In genomic region chr10:24777916-24778642, GRCm38 (mm10) we compare ENCODE assay signal across 10 mouse cellular contexts.
DNase-seq lines count a peak whose midpoint lies in the region; ATAC-seq lines count a peak whose summit lies in the region.
"Had no signal": no experiment of that assay in that cellular context is flagged by ENCODE, and none has a peak within 500 bp of the region (broad histone marks: within the 10 kb centered on the region; RNA-seq: fewer than 3 reads in every experiment).

No protein-coding gene starts in this region.

- H3K4me1 ChIP-seq in heart, embryonic 13.5 days, result no peaks in the 10 kb centered on the region

- no peaks in the 10 kb centered on the region for H3K9me3 ChIP-seq in heart, embryonic 13.5 days
- H3K9me3 ChIP-seq: lung, embryonic 15.5 days had no signal

- peak overlapping the region; percentile 39 for H3K4me2 ChIP-seq in heart, embryonic 13.5 days
- H3K4me2 ChIP-seq: lung, embryonic 15.5 days had no signal

- H3K9ac ChIP-seq in heart, embryonic 13.5 days, result no peak overlapping the region
- H3K9ac ChIP-seq: lung, embryonic 15.5 days had no signal

- H3K27ac ChIP-seq in heart, embryonic 13.5 days (replicated peaks), result peak overlapping the region; percentile 42
- H3K27ac ChIP-seq: lung, embryonic 15.5 days had no signal

- no peak overlapping the region for H3K4me3 ChIP-seq in heart, embryonic 13.5 days
- H3K4me3 ChIP-seq: lung, embryonic 15.5 days had no signal

- ATAC-seq in heart, embryonic 13.5 days (ENCODE audit: extremely low read depth, insufficient number of reproducible peaks, low FRiP score, low TSS enrichment), result no peak
- ATAC-seq: Patski had no signal

- peak; percentile 72 for DNase-seq in urinary bladder, postnatal 14 days (ENCODE audit: low spot score)
- DNase-seq in urinary bladder, postnatal 10 days (ENCODE audit: low spot score), result no peak
- peak; percentile 79 to 88 for DNase-seq in kidney, postnatal 4 days
- DNase-seq in thymus, postnatal 10 days (ENCODE audit: low spot score in 2 of 2), result no peak
- DNase-seq in spleen, postnatal 36 days (ENCODE audit: low spot score in 2 of 2), result no peak
- no peak for DNase-seq in cerebellum, adult 9-10 months
- no peak for DNase-seq in spleen, postnatal 14 days (ENCODE audit: low spot score in 2 of 2)

- WGBS in heart, embryonic 13.5 days, result 70% methylated on average over 14 of the region's 14 CpGs

- H3K36me3 ChIP-seq in heart, embryonic 13.5 days, result no peaks in the 10 kb centered on the region
- H3K36me3 ChIP-seq: lung, embryonic 15.5 days had no signal

- H3K27me3 ChIP-seq in heart, embryonic 13.5 days (replicated peaks), result no peaks in the 10 kb centered on the region
- H3K27me3 ChIP-seq: lung, embryonic 15.5 days had no signal

Comparison
In these comparisons a context has a peak if more than half of its experiments do, and no peak if none do; other contexts are left out.
1. DNase-seq: peak in urinary bladder, postnatal 14 days (single experiment) and kidney, postnatal 4 days (2 of 2); none in urinary bladder, postnatal 10 days (single experiment), thymus, postnatal 10 days (0 of 2), spleen, postnatal 36 days (0 of 2), cerebellum, adult 9-10 months (single experiment) and spleen, postnatal 14 days (0 of 2).